Mouse (Mus musculus): ENCODE data around the gene 4930544D05Rik. TPM values are rescaled to one million over a fixed set of nuclear protein-coding genes. Genes with fewer than 3 reads are reported as not detected.
A peak's percentile ranks its signal among the peaks of the same experiment; 100 is the strongest.

Gene 4930544D05Rik
- total and polyA plus RNA-seq, 2 experiments from 2014 or later: 0.48 TPM; not detected in 1

DNA sequence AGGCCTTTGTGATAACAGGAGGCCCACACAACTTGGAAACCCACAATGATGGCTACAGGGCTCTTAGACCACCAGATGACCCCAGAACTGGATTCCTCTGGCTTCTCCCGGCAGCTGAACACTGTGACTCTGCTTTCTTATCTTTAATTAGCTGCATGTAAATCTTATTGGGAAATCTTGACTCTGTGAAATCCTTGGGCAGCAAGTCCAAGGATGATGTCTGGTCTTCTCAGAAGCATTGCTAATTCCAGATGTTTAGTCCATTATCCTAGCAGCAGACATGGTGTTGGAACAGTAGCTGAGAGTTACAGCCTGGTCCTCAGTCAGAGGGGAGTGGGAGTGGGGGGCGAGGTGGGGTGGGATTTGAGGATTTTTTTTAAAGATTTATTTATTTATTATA is 12.8 kb downstream of the 4930544D05Rik start:
- no peaks in the 10 kb centered on the region for H3K9me3 ChIP-seq (ENCODE audit: low read length)
- WGBS: 84% methylated on average over 2 of the region's 2 CpGs
- no peak overlapping the region for H3K9ac ChIP-seq
- no peaks in the 10 kb centered on the region for H3K27me3 ChIP-seq (ENCODE audit: insufficient read depth, low read length)
- no peak overlapping the region for H3K27ac ChIP-seq (ENCODE audit: low read depth, low read length)
- no peaks in the 10 kb centered on the region for H3K4me1 ChIP-seq (ENCODE audit: insufficient read depth)
- no peaks in the 10 kb centered on the region for H3K36me3 ChIP-seq (ENCODE audit: insufficient read depth)
- no peak overlapping the region for H3K4me3 ChIP-seq (ENCODE audit: low read depth, low read length)
- no peak for TF ChIP-seq CTCF (IDR thresholded peaks at IDR 0.05; ENCODE audit: low read depth)
- DNase-seq (no peak), ATAC-seq (no peak)
- H3K4me2 ChIP-seq (ENCODE audit: low read depth): no peak overlapping the region

DNA sequence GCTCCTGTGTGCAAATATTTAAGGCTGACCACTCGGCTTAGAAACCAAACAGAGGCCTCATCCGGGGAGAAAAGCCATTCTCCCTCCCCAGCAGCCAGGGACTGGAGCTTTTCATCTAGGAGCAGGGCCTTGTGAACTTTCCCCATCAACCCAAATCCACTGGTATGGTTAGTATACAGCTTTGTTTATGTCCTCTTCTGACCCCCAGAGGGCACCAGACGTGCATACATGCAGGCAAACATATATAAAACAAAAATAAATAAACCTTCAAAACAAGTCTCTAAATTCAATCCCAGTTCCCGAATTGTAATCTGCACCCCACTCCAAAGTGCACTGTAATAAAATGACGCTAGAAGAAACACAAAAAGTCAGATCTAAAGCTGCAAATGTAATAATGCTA is 13.9 kb downstream of the 4930544D05Rik start:
- Histone ChIP-seq H3K4me3 (ENCODE audit: low read depth, low read length) (no peak overlapping the region), H3K27ac (ENCODE audit: low read depth, low read length) (no peak overlapping the region), H3K27me3 (ENCODE audit: insufficient read depth, low read length) (no peaks in the 10 kb centered on the region), H3K4me2 (ENCODE audit: low read depth) (no peak overlapping the region), H3K36me3 (ENCODE audit: insufficient read depth) (no peaks in the 10 kb centered on the region), H3K9ac (no peak overlapping the region), H3K9me3 (ENCODE audit: low read length) (no peaks in the 10 kb centered on the region), H3K4me1 (ENCODE audit: insufficient read depth) (no peaks in the 10 kb centered on the region)
- TF ChIP-seq CTCF (IDR thresholded peaks at IDR 0.05; ENCODE audit: low read depth): 0 out of 2 replicates have a peak, but pooled peaks have one; percentile 23
- no peak for DNase-seq
- WGBS: 49% methylated on average over 5 of the region's 5 CpGs
- ATAC-seq: no peak

DNA sequence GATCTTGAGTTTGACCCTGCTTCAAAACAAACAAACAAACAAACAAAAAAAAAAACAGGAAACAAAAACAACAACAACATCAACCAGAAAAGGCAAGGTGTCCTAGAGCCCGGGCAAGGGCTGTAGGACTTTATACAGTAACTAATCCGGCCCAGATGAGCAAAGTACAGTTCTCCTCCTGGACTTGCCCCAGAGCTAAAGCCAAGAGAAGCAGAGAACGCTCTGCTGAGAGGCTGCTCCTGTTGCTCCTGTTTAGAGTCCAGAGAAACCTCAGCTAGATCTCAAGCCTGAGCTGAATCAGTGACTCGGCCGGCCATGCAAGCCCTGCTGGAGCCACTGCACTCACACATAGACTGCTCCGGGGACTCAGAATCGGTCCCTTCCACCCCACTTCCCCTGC is 14.5 kb downstream of the 4930544D05Rik start:
- H3K9me3 ChIP-seq (ENCODE audit: low read length): no peaks in the 10 kb centered on the region
- no peak overlapping the region for H3K27ac ChIP-seq (ENCODE audit: low read depth, low read length)
- no peak for TF ChIP-seq CTCF (IDR thresholded peaks at IDR 0.05; ENCODE audit: low read depth)
- no peak overlapping the region for H3K4me2 ChIP-seq (ENCODE audit: low read depth)
- no peaks in the 10 kb centered on the region for H3K36me3 ChIP-seq (ENCODE audit: insufficient read depth)
- no peak for ATAC-seq
- no peaks in the 10 kb centered on the region for H3K4me1 ChIP-seq (ENCODE audit: insufficient read depth)
- no peak overlapping the region for H3K9ac ChIP-seq
- WGBS: 79% methylated on average over 7 of the region's 7 CpGs
- no peak overlapping the region for H3K4me3 ChIP-seq (ENCODE audit: low read depth, low read length)
- DNase-seq: no peak
- no peaks in the 10 kb centered on the region for H3K27me3 ChIP-seq (ENCODE audit: insufficient read depth, low read length)

GRCm38 (mm10) chr11:70635601-70636000 is 20.0 kb downstream of the 4930544D05Rik start:
- Histone ChIP-seq H3K4me3 (ENCODE audit: low read depth, low read length) (no peak overlapping the region), H3K36me3 (ENCODE audit: insufficient read depth) (no peaks in the 10 kb centered on the region), H3K4me1 (ENCODE audit: insufficient read depth) (no peaks in the 10 kb centered on the region), H3K4me2 (ENCODE audit: low read depth) (no peak overlapping the region), H3K9ac (no peak overlapping the region), H3K27me3 (ENCODE audit: insufficient read depth, low read length) (no peaks in the 10 kb centered on the region), H3K9me3 (ENCODE audit: low read length) (no peaks in the 10 kb centered on the region), H3K27ac (ENCODE audit: low read depth, low read length) (no peak overlapping the region)
- TF ChIP-seq CTCF (IDR thresholded peaks at IDR 0.05; ENCODE audit: low read depth): no peak
- 78% methylated on average over 4 of the region's 4 CpGs for WGBS
- DNase-seq (no peak), ATAC-seq (no peak)

DNA sequence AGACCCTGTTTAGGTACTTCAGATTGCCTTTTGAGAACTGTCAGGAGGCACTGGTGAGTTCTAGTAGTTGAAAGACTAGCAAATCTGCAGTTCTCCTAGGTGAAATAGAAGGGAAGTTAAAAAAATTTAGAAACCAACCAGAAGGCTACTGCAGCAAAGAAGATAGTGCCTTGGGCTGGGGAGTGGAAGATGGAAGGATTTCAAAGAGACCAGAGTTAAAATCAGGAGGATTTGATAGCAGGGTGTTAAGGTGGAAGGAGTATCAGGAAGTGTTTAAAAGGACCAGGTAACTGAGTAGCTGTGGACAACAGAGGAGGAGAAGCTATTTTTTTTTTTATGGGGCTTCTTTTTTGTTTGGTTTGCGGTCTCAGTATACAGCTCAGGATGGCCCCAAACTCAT is 22.1 kb downstream of the 4930544D05Rik start:
- Histone ChIP-seq H3K36me3 (ENCODE audit: insufficient read depth) (0 out of 2 replicates have a peak, but pooled peaks cover 2% of the 10 kb centered on the region), H3K4me1 (ENCODE audit: insufficient read depth) (no peaks in the 10 kb centered on the region), H3K9me3 (ENCODE audit: low read length) (no peaks in the 10 kb centered on the region), H3K4me2 (ENCODE audit: low read depth) (no peak overlapping the region), H3K9ac (no peak overlapping the region), H3K27me3 (ENCODE audit: insufficient read depth, low read length) (no peaks in the 10 kb centered on the region), H3K27ac (ENCODE audit: low read depth, low read length) (no peak overlapping the region), H3K4me3 (ENCODE audit: low read depth, low read length) (no peak overlapping the region)
- 94% methylated on average over 1 of the region's 1 CpGs for WGBS
- no peak for DNase-seq
- no peak for TF ChIP-seq CTCF (IDR thresholded peaks at IDR 0.05; ENCODE audit: low read depth)
- ATAC-seq: no peak

GRCm38 (mm10) chr11:70638293-70638692 is 22.6 kb downstream of the 4930544D05Rik start:
- Histone ChIP-seq H3K4me1 (ENCODE audit: insufficient read depth) (no peaks in the 10 kb centered on the region), H3K9me3 (ENCODE audit: low read length) (no peaks in the 10 kb centered on the region), H3K4me2 (ENCODE audit: low read depth) (no peak overlapping the region), H3K36me3 (ENCODE audit: insufficient read depth) (0 out of 2 replicates have a peak, but pooled peaks cover 3% of the 10 kb centered on the region), H3K27ac (ENCODE audit: low read depth, low read length) (no peak overlapping the region), H3K27me3 (ENCODE audit: insufficient read depth, low read length) (no peaks in the 10 kb centered on the region), H3K9ac (no peak overlapping the region), H3K4me3 (ENCODE audit: low read depth, low read length) (no peak overlapping the region)
- TF ChIP-seq CTCF (IDR thresholded peaks at IDR 0.05; ENCODE audit: low read depth): no peak
- ATAC-seq (no peak), DNase-seq (no peak)
- WGBS: 82% methylated on average over 1 of the region's 1 CpGs

GRCm38 (mm10) chr11:70638714-70639278 is 23.1 kb downstream of the 4930544D05Rik start, which contains the start of gene Gp1ba:
TSS of gene Gp1ba (plus strand) at chr11:70639122.
- Histone ChIP-seq H3K36me3 (ENCODE audit: insufficient read depth) (peaks cover 3% of the 10 kb centered on the region; the same call in 1 of the 2 replicates), H3K4me2 (ENCODE audit: low read depth) (no peak within 1 kb of the TSS), H3K4me3 (ENCODE audit: low read depth, low read length) (no peak within 1 kb of the TSS), H3K27ac (ENCODE audit: low read depth, low read length) (no peak within 1 kb of the TSS), H3K9ac (no peak within 1 kb of the TSS), H3K27me3 (ENCODE audit: insufficient read depth, low read length) (no peaks in the 10 kb centered on the region), H3K4me1 (ENCODE audit: insufficient read depth) (no peaks in the 10 kb centered on the region), H3K9me3 (ENCODE audit: low read length) (no peaks in the 10 kb centered on the region)
- DNase-seq (no peak), ATAC-seq (no peak)
- TF ChIP-seq CTCF (IDR thresholded peaks at IDR 0.05; ENCODE audit: low read depth): no peak
- 63% methylated on average over 5 of the region's 5 CpGs for WGBS

All from forebrain, postnatal 0 days (tissue).